Mouse (Mus musculus) frontal cortex, adult (tissue): ENCODE data around the gene Ndufaf3.
A peak's percentile ranks its signal among the peaks of the same experiment; 100 is the strongest.
"Not testable (repeated sequence)": the region's sequence is repeated elsewhere in the genome, so short reads cannot be mapped to it uniquely, and the experiment has no call there.

ENCODE experiments used
- ATAC-seq: cut with Nextera tagmentation; 2 replicates; pipeline ENCODE4 v1.9.2; 2017; ENCODE audit warnings: mild to moderate bottlenecking, moderate library complexity, mixed read lengths; ENCODE audit not compliant: low TSS enrichment

Ndufaf3 gene

GRCm38 (mm10) chr9:108566815-108567776, at the start of gene Ndufaf3:
Gene Ndufaf3 (minus strand): TSS chr9:108567434.
- peak; percentile 67 for ATAC-seq

GRCm38 (mm10) chr9:108611488-108611887, 44.3 kb upstream of the Ndufaf3 start:
- peak; percentile 55; the same call in 1 of the 2 replicates for ATAC-seq

DNA sequence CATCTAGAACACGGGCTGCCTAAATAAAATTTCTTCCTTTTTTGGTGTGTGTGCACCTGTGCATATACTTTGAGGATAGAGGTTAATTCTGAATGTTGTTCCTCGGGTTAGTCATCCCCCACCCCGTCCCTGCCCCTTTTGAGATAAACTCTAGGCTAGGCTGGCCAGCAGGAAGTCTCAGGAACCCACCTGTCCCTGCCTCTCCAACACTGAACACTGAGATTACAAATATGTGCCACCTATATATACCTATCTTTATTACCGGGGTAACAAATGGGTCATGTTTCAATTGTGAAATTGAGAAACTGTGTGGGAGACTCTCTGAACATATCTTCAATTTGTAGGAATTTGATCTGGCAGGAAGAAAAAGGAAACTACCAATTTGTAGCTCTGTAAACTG, 41.7 kb upstream of the Ndufaf3 start:
- ATAC-seq: no peak

DNA sequence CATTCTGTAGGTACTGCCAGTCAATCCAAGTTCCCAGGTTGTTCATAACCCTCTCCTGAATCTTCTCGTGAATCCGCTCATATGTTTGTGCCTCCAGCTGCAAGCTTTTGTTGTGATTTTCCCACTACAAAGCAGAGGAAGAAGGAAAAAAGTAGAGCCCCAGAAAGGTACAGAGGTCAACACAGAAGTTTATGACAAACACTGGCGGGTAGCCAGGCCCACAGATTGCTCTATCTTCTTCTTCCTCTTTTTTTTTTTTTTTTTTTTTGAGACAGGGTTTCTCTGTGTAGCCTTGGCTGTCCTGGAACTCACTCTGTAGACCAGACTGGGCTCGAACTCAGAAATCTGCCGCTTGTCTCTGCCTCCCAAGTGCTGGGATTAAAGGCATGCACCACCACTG, 40.7 kb upstream of the Ndufaf3 start:
- not testable (repeated sequence) for ATAC-seq

GRCm38 (mm10) chr9:108601986-108602385, 34.8 kb upstream of the Ndufaf3 start:
- ATAC-seq: no peak

DNA sequence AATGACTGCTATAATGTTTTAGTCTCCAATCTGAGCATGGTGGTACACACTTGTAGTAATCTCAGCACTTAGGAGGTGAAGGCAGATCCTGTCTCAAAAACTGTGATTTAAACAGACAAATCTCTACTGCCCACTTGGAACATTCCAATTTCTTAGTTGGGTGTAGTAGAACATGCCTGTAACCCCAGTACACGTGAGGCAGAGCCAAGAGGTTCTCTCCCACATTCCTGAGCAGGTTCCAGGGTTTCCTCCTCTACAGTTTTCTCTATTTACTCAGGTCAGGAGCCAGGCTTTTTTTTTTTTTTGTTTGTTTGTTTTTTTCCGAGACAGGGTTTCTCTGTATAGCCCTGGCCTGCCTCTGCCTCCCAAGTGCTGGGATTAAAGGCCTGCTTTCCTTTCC, 32.8 kb upstream of the Ndufaf3 start:
- no peak for ATAC-seq

DNA sequence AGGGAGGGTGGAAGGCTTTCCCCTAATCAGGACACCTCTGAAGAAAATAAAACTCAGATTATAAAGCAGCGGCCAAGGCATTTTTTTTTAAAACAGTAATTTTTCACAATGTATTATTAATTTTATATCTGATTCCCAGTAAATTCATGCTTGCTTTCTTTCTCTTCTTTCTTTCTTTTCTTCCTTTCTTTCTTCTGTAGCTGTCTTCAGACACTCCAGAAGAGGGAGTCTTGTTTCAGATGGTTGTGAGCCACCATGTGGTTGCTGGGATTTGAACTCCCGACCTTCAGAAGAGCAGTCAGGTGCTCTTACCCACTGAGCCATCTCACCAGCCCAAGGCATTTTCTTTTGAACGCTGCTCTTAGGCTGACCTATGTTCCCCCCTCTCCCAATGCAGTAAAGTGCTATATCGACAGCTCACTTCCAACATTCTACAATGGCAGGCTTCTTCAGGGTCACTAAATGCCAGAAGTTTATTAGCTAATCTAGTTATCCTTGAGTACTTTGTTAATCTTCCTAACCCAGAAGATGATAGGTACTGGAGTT, 31.9 kb upstream of the Ndufaf3 start:
- no peak for ATAC-seq

- ATAC-seq: peak; percentile 91
Observed at GRCm38 (mm10) chr9:108596998-108597764, 29.9 kb upstream of the Ndufaf3 start, which contains the start of gene P4htm. Gene P4htm (minus strand): TSS chr9:108597667.

DNA sequence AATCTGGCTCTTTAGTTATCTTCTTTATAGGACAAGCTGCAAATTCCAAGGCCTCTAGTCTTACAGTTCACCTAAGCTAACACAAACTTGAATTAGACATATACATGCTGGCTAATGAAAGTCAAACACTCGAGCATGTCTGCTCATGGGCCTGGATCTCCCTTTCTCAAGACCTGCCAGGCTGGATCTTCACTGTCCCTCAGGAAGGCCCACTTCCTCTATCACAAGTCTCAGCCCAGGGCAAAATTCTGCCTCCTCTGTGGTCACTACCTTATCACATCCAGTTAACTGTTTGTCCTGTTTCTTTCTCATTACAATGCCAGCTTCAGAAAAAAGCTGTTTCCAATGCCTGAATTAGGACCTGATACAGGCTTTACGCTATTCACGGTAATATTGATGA, 27.1 kb upstream of the Ndufaf3 start:
- no peak for ATAC-seq

- no peak for ATAC-seq
Observed at GRCm38 (mm10) chr9:108591462-108591861, 24.2 kb upstream of the Ndufaf3 start.

- ATAC-seq: no peak
Observed at GRCm38 (mm10) chr9:108589229-108589628, 22.0 kb upstream of the Ndufaf3 start.

DNA sequence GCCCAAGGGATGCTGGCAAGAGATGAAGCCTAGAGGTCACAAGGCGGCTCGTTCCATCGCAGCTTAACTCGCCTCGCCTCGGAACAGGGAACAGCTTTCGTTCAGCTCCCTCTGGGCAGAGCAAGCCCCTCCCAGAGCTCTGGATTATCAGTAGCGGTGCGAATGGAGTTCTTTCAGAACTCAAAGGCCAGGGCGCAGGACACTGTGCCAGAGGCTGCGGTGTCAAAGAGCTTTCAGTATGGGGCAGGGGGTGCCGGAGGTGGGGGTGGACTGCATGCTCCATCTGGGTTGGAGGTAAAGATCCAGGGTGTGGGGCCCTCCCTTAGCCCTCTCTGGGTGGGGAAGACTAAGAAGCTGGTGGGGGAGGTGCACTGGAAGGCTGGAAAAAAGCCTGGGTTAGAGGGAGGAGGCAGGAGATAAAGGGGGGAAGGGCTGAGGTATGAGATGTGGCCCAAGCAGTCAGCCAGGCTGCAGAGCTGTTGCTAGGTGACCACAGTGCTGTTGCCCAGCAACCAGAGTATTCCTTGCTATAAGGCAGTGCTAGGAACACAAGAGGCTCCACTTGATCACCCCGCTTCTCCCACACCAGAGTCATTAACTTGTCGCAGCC, 20.4 kb upstream of the Ndufaf3 start:
- ATAC-seq: peak; percentile 95

- no peak for ATAC-seq
Observed at GRCm38 (mm10) chr9:108579344-108579690, 12.1 kb upstream of the Ndufaf3 start.

DNA sequence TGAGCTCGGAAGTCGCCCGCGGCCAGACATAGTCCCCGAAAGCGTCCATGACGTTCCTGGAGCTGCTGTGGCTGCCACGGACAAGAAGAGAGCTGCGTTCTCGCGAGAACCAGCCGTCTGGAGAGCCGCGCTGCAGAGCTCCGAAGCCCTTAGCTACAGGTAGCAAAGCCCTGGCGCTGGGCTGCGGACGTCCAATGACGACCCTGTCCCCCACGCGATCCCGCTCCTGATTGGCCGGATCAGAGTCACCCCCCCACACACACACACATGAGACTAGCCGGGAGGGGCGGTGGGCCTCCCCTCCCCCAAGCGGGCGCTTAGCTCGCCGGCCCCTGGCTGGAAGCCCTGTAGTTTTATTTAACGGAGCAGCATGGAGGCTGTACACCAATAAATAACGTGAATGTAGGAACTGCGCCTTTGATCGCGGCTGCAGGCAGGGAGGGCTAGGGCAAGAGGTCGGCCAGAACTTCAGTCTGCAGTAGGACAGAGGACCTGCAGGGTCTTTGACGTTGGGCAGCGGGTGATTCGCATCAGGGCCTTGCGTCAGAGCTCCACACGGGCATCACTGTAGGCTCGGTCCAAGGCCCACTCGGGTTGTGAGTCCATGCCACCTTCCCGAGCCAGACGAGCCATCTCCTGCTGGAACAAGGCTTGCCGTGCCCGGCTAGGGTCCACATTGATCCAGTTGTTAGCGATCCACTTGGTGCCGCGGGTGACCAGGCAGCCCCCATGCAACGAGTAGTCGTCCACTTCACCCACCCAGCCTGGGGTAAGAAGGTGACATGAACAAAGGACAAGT, 11.5 kb upstream of the Ndufaf3 start, which contains the start of gene Wdr6:
Gene Wdr6, minus strand, starts transcription at position 195 of the 799 bp plus-strand sequence.
- peak; percentile 74 for ATAC-seq

GRCm38 (mm10) chr9:108577934-108578544, 10.8 kb upstream of the Ndufaf3 start:
- 0 out of 2 replicates have a peak, but pooled peaks have one; percentile 20 for ATAC-seq

GRCm38 (mm10) chr9:108577025-108577424, 9.8 kb upstream of the Ndufaf3 start:
- ATAC-seq: no peak

DNA sequence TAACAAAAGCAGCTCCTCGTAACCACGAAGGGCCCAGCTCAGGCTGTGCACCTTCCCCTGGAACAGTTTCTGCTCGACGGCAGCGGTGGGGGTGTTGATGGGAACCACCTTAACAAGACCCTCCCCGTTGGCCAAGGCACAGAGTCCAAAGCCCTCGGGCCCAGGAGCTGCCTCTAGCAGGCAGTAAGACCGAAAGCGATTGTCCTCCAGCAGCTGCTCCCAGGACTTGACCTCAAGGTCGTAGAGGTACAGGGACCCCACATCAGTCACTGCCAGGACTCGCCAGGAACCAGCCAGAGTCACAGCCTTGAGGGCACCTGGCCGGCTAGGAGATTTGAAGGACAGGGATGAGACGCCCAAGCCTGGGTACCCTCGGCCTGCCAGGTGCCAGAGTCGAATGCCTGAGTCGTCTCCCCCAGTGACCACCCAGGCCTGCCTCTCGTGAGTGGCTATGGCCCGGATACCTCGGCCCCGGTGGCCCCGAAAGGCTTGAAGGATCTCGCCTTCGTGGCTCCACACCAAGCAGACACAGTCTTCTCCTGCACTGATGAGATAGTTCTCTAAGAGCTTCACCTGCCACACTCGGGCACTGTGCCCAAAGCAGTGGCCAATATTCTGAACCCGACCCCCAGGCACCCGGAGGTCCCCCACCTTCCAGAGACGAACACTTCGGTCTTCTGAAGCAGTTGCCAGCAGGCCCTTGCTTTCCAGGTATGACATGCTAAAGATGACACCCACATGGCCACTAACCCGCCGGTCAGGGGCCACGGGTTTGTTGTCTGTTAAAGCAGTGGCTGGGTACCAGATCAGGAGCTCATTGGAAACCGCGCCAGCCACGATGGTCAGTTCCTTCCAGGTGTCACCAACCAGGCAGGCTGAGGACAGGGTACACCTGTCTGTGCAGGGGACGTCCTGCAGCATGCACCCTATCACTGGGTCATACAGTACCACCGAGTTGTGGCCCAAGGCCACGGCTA, 8.4 kb upstream of the Ndufaf3 start:
- ATAC-seq: no peak

GRCm38 (mm10) chr9:108574921-108575320, 7.7 kb upstream of the Ndufaf3 start:
- no peak for ATAC-seq
